Mouse (Mus musculus) midbrain, embryonic 13.5 days (tissue): ENCODE measurements at regions not wholly inside any gene's neighbourhood (a gene's known extent, or its start where the extent isn't known, plus 50 kb on each side); places are given as distances from the start of the nearest gene placed in this dataset.
"Not testable (repeated sequence)": the region's sequence is repeated elsewhere in the genome, so short reads cannot be mapped to it uniquely, and the experiment has no call there.

Source experiments
- ATAC-seq: fragments of 200-750 bp; cut with Nextera tagmentation; 2 replicates; pipeline ENCODE4 v1.8.0; 2017; ENCODE audit warnings: mild to moderate bottlenecking, moderate TSS enrichment, moderate library complexity
- H3K27ac ChIP-seq: fragments of 300-500 bp; sonication (generic); 2 replicates; pipeline ENCODE4 v1.5.1; 2015; ENCODE audit warnings: inconsistent platforms, mild to moderate bottlenecking, moderate library complexity
- H3K27me3 ChIP-seq: fragments of 300-500 bp; sonication (generic); 2 replicates; pipeline ENCODE4 v1.6.1; 2015; ENCODE audit warnings: mild to moderate bottlenecking, inconsistent platforms
- H3K36me3 ChIP-seq: fragments of 300-500 bp; sonication (generic); 2 replicates; pipeline ENCODE4 v1.6.1; 2015; ENCODE audit warnings: mild to moderate bottlenecking, inconsistent platforms
- H3K4me1 ChIP-seq: fragments of 300-500 bp; sonication (generic); replicated peaks from 2 replicates; pipeline ENCODE4 v1.6.1; 2015; ENCODE audit warnings: inconsistent platforms
- H3K4me2 ChIP-seq: fragments of 300-500 bp; sonication (generic); replicated peaks from 2 replicates; pipeline ENCODE4 v1.6.1; 2015; ENCODE audit warnings: moderate library complexity, mild to moderate bottlenecking, inconsistent platforms
- H3K4me3 ChIP-seq: fragments of 300-500 bp; sonication (generic); replicated peaks from 2 replicates; pipeline ENCODE4 v1.5.1; 2015; ENCODE audit warnings: mild to moderate bottlenecking, inconsistent platforms
- H3K9ac ChIP-seq: fragments of 300-500 bp; sonication (generic); replicated peaks from 2 replicates; pipeline ENCODE4 v1.6.1; 2015; ENCODE audit warnings: mild to moderate bottlenecking, inconsistent platforms
- H3K9me3 ChIP-seq: fragments of 300-500 bp; sonication (generic); 2 replicates; pipeline ENCODE4 v1.6.1; 2016; ENCODE audit warnings: mild to moderate bottlenecking, inconsistent platforms
- WGBS: fragments of 180-500 bp; shearing (Covaris S2); methylation state at CpG from one replicate; pipeline ENCODE4 v1.1.7; 2015; 5-methylcytosine and 5-hydroxymethylcytosine counted together

DNA sequence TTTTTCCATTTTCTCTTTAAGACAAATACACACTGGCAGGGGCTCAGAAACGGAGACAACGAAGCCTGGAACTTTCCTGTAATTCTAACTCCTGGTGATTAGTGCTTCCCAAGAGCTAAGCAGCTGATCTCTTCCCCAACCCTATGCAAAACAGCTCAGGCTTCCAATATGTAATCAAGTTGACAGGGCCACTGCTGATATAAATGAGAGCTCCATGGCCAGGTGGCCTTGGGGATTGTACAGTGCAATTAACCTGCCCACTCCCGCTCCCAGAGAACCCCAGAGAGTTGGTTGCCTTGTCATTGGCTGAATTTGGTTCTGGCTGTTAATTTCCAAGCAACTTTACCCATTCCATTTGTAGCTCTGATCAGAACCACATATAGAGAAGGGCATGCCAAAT is 67.8 kb downstream of the 4933415F23Rik start:
- Histone ChIP-seq H3K4me2 (no peak overlapping the region), H3K9ac (no peak overlapping the region), H3K4me1 (0 out of 2 replicates have a peak, but pooled peaks cover 5% of the 10 kb centered on the region), H3K4me3 (no peak overlapping the region), H3K36me3 (no peaks in the 10 kb centered on the region), H3K9me3 (no peaks in the 10 kb centered on the region), H3K27ac (no peak overlapping the region), H3K27me3 (no peaks in the 10 kb centered on the region)
- ATAC-seq: 0 out of 2 replicates have a peak, but pooled peaks have one; percentile 56
- 57% methylated on average over 3 of the region's 3 CpGs for WGBS

DNA sequence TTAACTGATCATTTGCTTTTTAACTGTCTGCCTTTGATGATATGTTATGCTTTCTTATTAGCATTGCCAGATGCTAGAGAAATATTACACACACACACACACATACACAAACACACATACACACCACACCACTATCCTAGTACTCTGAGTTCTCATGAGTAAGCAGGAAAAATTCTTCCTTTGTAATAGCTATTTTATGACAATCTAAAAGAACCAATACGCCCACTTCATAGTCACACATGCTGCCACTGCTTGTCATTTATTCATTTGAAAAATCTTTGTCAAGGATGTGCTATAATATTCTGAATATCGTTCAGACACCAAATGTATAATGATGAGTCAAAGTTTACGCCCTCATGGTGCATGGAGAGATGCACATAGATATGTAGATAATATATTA is 78.5 kb downstream of the 4933415F23Rik start:
- H3K36me3 ChIP-seq: no peaks in the 10 kb centered on the region
- no peak overlapping the region for H3K9ac ChIP-seq
- no peaks in the 10 kb centered on the region for H3K4me1 ChIP-seq
- 93% methylated on average over 3 of the region's 3 CpGs for WGBS
- no peak overlapping the region for H3K27ac ChIP-seq
- no peak overlapping the region for H3K4me2 ChIP-seq
- H3K27me3 ChIP-seq: no peaks in the 10 kb centered on the region
- ATAC-seq: no peak
- H3K4me3 ChIP-seq: no peak overlapping the region
- H3K9me3 ChIP-seq: no peaks in the 10 kb centered on the region

DNA sequence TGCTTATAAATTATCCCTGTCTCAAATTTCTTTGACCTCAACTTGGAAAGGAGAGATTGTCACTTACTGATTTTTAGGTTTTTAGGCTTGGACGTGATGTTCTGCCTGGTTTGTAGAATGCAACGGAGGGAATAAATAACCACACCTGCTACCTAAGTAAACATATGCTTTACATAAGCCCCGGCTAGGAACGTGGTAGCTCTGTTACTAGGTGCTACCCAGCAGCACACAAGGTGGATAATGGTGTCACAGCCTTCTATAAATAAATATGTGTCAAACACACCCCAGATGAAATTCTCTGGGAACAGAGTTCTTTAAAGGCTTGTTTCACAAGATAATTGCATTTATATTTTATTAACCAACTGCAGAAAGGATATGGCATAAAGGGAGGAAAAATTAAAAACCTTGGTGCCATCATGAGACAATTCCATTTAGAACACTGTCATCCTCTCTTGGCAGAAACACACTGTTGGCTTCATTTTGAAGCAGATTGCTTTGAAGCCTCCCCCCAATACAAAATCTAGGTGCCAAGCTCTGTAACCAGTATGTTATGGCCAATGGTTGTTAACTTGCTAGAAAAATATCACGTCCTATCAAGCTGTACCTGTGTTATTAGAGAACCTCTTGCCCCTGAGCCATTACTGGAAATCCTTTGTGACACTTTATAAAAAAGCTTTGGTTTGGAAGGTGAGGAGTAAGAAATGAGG is 94.1 kb downstream of the 4933415F23Rik start:
- no peak overlapping the region for H3K4me3 ChIP-seq
- H3K4me2 ChIP-seq: no peak overlapping the region
- no peak for ATAC-seq
- 88% methylated on average over 5 of the region's 5 CpGs for WGBS
- H3K27me3 ChIP-seq: no peaks in the 10 kb centered on the region
- H3K36me3 ChIP-seq: no peaks in the 10 kb centered on the region
- H3K27ac ChIP-seq: no peak overlapping the region
- no peak overlapping the region for H3K9ac ChIP-seq
- no peaks in the 10 kb centered on the region for H3K4me1 ChIP-seq
- no peaks in the 10 kb centered on the region for H3K9me3 ChIP-seq

DNA sequence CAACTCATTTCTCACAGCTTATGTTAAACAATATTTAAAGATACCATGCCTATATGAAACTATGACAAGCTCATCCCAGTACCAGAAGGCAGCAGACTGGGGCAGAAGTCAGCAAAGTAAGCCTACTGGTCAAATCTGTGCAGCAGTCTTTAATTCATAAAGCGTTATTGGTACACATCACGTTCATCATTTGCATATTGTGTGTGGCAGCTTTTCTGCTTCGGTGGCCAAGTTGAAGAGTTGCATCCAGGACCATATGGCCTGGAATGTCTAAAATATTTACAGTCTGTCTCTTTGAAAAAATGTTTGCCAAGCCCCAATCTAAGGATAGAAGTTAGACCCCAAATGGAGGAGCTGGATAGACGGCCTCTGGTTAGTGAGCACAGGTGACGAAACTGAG is 97.2 kb downstream of the 4933415F23Rik start:
- no peak for ATAC-seq
- Histone ChIP-seq H3K9ac (no peak overlapping the region), H3K36me3 (no peaks in the 10 kb centered on the region), H3K4me2 (no peak overlapping the region), H3K4me3 (no peak overlapping the region), H3K27me3 (no peaks in the 10 kb centered on the region), H3K9me3 (no peaks in the 10 kb centered on the region), H3K4me1 (no peaks in the 10 kb centered on the region), H3K27ac (no peak overlapping the region)
- WGBS: 96% methylated on average over 5 of the region's 5 CpGs

DNA sequence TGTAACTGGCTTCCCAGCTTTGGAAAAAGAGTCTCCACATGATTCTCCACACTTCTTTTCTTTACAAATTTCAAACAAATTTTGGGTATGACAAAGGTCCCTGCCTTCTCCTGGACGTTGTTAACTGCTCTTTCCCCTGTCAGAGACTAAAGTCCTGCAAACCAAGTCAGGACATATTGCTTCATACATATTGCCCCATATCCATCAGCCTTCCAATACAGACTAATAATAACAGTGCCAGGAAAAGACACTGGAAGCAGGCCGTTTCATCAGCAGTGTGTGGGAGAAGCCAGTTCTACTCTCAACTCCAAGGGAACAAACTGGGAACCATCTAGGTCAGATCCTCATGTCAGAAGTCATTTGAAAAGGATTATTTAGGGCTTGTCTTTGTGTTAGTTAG is 105.4 kb downstream of the 4933415F23Rik start:
- no peaks in the 10 kb centered on the region for H3K27me3 ChIP-seq
- no peaks in the 10 kb centered on the region for H3K9me3 ChIP-seq
- no peak for ATAC-seq
- no peak overlapping the region for H3K9ac ChIP-seq
- H3K36me3 ChIP-seq: no peaks in the 10 kb centered on the region
- H3K4me1 ChIP-seq: no peaks in the 10 kb centered on the region
- no peak overlapping the region for H3K4me3 ChIP-seq
- WGBS: 89% methylated on average over 2 of the region's 2 CpGs
- H3K4me2 ChIP-seq: no peak overlapping the region
- no peak overlapping the region for H3K27ac ChIP-seq

DNA sequence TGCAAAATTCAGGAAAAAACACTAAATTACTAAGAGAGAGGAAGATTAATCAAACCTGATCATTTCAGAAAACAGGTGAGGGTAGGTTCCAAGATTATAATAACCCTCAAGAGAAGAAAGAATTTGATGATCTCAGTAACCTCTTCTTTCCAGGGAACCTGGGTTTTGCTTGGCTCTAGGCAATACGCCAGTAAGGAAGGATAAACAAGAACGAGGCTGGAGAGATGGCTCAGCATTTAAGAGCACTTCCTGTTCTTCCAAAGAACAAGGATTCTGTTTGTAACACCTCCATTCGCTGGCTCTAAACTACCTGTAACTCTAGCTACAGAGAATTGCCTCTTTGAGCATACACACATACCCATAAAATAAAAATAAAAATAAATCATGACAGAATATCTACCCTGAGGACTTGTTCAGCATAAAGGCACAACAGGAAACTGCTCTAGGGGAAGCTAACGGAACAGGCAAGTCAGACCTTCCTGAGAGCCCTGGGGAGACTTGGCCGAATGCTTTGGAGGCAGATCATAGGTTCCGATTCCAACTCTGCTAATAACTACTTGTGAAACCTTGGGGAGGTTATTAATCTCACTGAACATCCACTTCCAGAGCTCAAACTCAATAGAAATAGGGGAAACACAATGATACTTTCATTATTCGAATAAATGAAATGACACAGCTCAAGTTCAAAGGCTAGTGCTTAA is 112.4 kb downstream of the 4933415F23Rik start:
- 82% methylated on average over 7 of the region's 7 CpGs for WGBS
- no peaks in the 10 kb centered on the region for H3K36me3 ChIP-seq
- no peak overlapping the region for H3K9ac ChIP-seq
- H3K4me2 ChIP-seq: no peak overlapping the region
- H3K4me3 ChIP-seq: no peak overlapping the region
- no peak for ATAC-seq
- H3K27ac ChIP-seq: no peak overlapping the region
- no peaks in the 10 kb centered on the region for H3K27me3 ChIP-seq
- H3K4me1 ChIP-seq: 0 out of 2 replicates have a peak, but pooled peaks cover 3% of the 10 kb centered on the region
- no peaks in the 10 kb centered on the region for H3K9me3 ChIP-seq

DNA sequence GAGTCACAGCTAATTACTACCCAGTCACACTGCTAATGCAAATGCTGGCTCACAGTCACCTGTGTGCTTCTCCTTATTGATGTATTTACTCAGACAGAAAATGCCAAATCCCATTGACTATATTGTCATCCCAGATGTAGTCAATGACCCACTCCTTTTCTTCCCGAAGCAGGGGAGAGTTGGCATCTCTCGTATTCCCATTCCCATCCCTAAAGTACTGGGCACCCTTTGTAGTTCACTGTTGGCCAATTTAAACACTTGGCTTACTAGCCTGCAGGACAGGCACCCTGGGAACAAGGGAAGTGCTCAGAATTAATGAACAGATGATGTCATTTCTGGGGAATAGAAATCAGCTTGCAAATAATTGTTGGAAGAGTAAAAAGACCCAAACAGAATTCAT is 114.5 kb downstream of the 4933415F23Rik start:
- Histone ChIP-seq H3K27me3 (no peaks in the 10 kb centered on the region), H3K9ac (no peak overlapping the region), H3K4me2 (no peak overlapping the region), H3K9me3 (no peaks in the 10 kb centered on the region), H3K36me3 (no peaks in the 10 kb centered on the region), H3K4me1 (0 out of 2 replicates have a peak, but pooled peaks cover 3% of the 10 kb centered on the region), H3K27ac (no peak overlapping the region), H3K4me3 (no peak overlapping the region)
- WGBS: 69% methylated on average over 2 of the region's 2 CpGs
- no peak for ATAC-seq

DNA sequence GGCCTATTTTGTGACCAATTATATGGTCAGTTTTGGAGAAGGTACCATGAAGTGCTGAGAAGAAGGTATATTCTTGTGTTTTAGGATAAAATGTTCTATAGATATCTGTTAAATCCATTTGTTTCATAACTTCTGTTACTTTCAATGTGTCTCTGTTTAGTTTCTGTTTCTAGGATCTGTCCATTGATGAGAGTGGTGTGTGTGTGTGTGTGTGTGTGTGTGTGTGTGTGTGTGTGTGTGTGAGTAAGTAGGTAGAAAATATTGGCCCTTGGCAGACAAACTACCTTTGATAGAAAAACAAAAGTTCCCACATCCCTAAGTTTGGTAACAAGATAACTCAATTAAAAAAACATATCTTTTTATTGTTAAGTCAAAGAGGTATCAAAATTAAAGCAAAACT is 117.8 kb downstream of the 4933415F23Rik start:
- H3K27ac ChIP-seq, ATAC-seq, H3K4me2 ChIP-seq, H3K27me3 ChIP-seq, H3K4me1 ChIP-seq, H3K9me3 ChIP-seq, H3K9ac ChIP-seq, H3K36me3 ChIP-seq, H3K4me3 ChIP-seq: not testable (repeated sequence)

DNA sequence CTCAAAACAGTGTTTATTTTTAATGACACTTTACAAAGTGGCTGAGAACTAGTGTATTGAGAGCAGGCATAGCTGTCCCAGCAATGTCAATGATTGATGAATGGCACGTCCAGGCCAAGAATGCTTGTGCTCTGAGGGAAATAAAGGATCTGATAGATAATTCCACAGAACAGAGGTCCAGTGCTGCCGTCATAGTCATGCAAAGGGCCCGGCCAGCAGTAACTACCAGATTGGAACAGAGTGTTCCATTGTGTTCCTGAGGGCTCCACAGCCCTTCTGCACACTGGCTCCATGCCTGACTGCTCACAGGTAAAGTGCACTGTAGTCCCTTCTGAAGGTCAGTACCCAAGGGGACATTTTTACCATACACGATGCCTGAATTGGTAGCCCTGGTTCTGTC is 127.1 kb downstream of the 4933415F23Rik start:
- Histone ChIP-seq H3K4me1 (no peaks in the 10 kb centered on the region), H3K9ac (no peak overlapping the region), H3K4me3 (no peak overlapping the region), H3K4me2 (no peak overlapping the region), H3K9me3 (no peaks in the 10 kb centered on the region), H3K36me3 (no peaks in the 10 kb centered on the region), H3K27me3 (no peaks in the 10 kb centered on the region), H3K27ac (no peak overlapping the region)
- 67% methylated on average over 4 of the region's 4 CpGs for WGBS
- ATAC-seq: no peak

DNA sequence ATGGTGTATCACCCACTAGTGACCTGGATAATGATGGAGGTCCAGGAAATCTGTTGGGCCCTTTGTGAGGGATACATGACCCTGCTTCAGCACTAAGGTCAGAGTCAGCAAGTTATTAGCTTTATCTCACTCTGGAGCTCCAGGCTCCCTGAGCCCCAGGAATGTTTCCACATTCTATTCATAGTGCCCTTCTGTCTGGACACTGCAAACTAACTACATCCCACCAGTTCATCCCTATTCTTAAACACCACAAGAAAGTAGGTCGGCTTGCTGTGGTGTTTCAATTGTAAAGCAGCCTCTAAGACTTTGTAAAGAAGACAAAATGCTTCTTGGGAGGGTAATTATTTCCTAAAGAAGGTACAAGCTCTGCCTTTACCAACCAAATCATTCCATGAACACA is 138.2 kb upstream of the Rims1 start:
- Histone ChIP-seq H3K4me2 (no peak overlapping the region), H3K4me3 (no peak overlapping the region), H3K27me3 (no peaks in the 10 kb centered on the region), H3K36me3 (no peaks in the 10 kb centered on the region), H3K27ac (no peak overlapping the region), H3K9ac (no peak overlapping the region), H3K4me1 (no peaks in the 10 kb centered on the region), H3K9me3 (no peaks in the 10 kb centered on the region)
- 61% methylated on average over 1 of the region's 1 CpGs for WGBS
- ATAC-seq: no peak

DNA sequence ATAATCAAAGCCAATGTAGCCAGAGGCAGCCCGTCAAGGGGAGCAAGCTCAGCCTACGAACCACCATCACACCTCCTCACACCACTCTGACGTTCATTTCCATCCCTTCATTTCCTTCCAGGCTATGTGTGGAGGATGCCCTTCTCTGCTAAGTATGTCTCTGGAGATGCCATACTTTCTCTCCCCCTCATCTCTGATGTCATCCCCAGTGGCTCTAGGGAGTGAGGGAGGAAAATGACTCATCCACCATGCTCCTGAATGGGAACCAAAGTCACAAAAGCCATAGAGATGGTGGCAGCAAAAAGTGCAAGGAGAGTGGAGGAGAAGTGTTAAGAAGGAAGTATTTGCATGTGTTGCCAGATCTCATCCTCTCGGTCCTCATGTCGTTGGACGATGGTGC is 134.0 kb upstream of the Rims1 start:
- H3K27ac ChIP-seq: no peak overlapping the region
- H3K9ac ChIP-seq: no peak overlapping the region
- no peaks in the 10 kb centered on the region for H3K27me3 ChIP-seq
- 93% methylated on average over 6 of the region's 6 CpGs for WGBS
- no peak overlapping the region for H3K4me2 ChIP-seq
- H3K4me1 ChIP-seq: no peaks in the 10 kb centered on the region
- no peaks in the 10 kb centered on the region for H3K9me3 ChIP-seq
- H3K4me3 ChIP-seq: no peak overlapping the region
- no peaks in the 10 kb centered on the region for H3K36me3 ChIP-seq
- ATAC-seq: no peak

DNA sequence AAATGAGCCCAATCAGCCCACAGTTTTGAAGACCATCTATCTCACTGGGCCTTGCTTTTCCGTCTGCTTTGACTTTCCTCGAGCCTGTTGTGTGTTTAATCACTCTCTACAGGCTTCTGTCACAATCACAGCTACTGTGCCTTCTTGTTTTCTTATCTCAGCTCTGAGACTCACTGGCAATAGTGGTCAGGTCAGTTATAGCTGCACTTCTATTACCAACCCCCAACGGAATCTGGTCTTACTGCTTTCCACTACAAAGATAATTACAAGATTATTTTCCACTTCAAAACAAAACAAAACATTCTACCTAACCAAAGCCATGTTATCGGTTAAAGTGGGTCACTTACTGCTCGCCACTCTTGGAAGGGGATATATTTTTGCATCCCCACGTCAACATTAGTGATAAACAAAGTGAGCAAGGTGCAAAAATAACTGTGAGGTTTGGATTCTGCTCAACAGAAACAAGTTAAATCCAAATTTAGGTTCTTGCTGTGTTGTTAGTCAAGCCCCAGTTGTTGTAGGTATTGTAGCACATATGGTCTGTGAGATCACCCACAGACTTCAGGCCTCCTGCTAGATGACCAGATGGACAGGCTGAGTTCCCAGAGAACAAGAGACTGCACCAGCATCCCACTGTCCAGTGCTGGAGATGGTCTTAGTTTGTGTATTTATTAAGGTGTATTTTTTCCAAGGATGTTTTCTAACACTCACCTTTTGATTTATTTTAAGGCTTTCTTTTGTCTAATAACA is 125.5 kb upstream of the Rims1 start:
- Histone ChIP-seq H3K36me3 (no peaks in the 10 kb centered on the region), H3K9ac (no peak overlapping the region), H3K4me2 (no peak overlapping the region), H3K27ac (no peak overlapping the region), H3K4me3 (no peak overlapping the region), H3K4me1 (no peaks in the 10 kb centered on the region), H3K9me3 (no peaks in the 10 kb centered on the region), H3K27me3 (no peaks in the 10 kb centered on the region)
- 84% methylated on average over 6 of the region's 6 CpGs for WGBS
- no peak for ATAC-seq
